Mouse (Mus musculus): ENCODE measurements around the gene Thbd. TPM values are rescaled to one million over a fixed set of nuclear protein-coding genes. Genes with fewer than 3 reads are reported as not detected.

Gene Thbd
- total and polyA plus RNA-seq, 3 experiments = not detected

DNA sequence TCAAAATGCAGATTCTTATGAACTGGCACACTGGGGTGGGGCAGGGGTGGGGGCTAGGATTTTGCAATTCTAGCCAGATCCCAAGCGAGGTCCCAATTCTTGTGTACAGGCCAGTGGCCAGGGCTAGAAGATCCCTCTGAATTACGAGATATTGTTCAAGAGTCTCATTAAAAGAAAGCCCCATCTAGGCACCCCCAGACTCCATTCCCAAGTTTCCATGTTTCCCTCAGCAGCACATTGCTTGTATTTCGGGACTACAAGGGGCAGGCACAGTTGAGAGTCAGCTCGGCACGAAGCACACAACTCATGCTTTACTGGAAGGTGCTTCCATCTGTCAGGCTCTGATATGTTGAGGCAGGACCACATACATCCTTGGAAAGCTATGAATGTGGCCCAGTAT, 3.1 kb downstream of the Thbd start:
- DNase-seq (ENCODE audit: low read depth, low spot score) = no peak
- no peaks in the 10 kb centered on the region for H3K27me3 ChIP-seq (ENCODE audit: control insufficient read depth in 1 of 2, insufficient read depth in 2 of 2, low read length in 2 of 2)
- H3K9ac ChIP-seq (ENCODE audit: control insufficient read depth, low read depth, low read length, poor library complexity, severe bottlenecking) = no peak overlapping the region
- H3K79me2 ChIP-seq (ENCODE audit: control insufficient read depth, insufficient read depth, low read length, poor library complexity) = no peaks in the 10 kb centered on the region
- H3K4me1 ChIP-seq (ENCODE audit: control insufficient read depth in 1 of 2, insufficient read depth in 2 of 2, low read length in 2 of 2) = no peaks in the 10 kb centered on the region
- no peak overlapping the region for H3K27ac ChIP-seq (ENCODE audit: control insufficient read depth, low read depth, low read length)
- no peak overlapping the region for H3K4me3 ChIP-seq (ENCODE audit: control insufficient read depth in 1 of 2, insufficient read depth in 1 of 2, low read depth in 2 of 2, low read length in 2 of 2)
- H3K9me3 ChIP-seq (replicated peaks; ENCODE audit: insufficient read depth, low read length) = no peaks in the 10 kb centered on the region
- no peaks in the 10 kb centered on the region for H3K36me3 ChIP-seq (ENCODE audit: control insufficient read depth in 1 of 2, insufficient read depth in 2 of 2, low read length in 2 of 2)
- no peak for TF ChIP-seq MAX (IDR thresholded peaks at IDR 0.05; ENCODE audit: low read length)
- no peak for TF ChIP-seq CHD1 (IDR thresholded peaks at IDR 0.05; ENCODE audit: low read depth, low read length)
- TF ChIP-seq E2F4 (IDR thresholded peaks at IDR 0.05; ENCODE audit: borderline replicate concordance, low read depth, low read length) = no peak
- TF ChIP-seq BHLHE40 (IDR thresholded peaks at IDR 0.05; ENCODE audit: borderline replicate concordance, low read depth, low read length) = no peak
- no peak for TF ChIP-seq POLR2AphosphoS5 (IDR thresholded peaks at IDR 0.05; ENCODE audit: borderline replicate concordance, low read depth, low read length)
- TF ChIP-seq ZMIZ1 (IDR thresholded peaks at IDR 0.05; ENCODE audit: low read depth, low read length) = no peak
- TF ChIP-seq USF1 (IDR thresholded peaks at IDR 0.05; ENCODE audit: low read depth, low read length) = no peak
- TF ChIP-seq CTCF (IDR thresholded peaks at IDR 0.05 in 2 of 3, conservative IDR thresholded peaks at IDR 0.05 in 1 of 3; ENCODE audit: control insufficient read depth in 1 of 3, insufficient read depth in 1 of 3, low read depth in 2 of 3, low read length in 3 of 3, poor library complexity in 1 of 3, severe bottlenecking in 1 of 3) = no peak
- no peak for TF ChIP-seq USF2 (IDR thresholded peaks at IDR 0.05; ENCODE audit: borderline replicate concordance in 1 of 2, insufficient read depth in 1 of 2, low read depth in 1 of 2, low read length in 2 of 2)
- no peak for TF ChIP-seq ZNF384 (IDR thresholded peaks at IDR 0.05; ENCODE audit: low read depth, low read length)
- no peak for TF ChIP-seq MYC (IDR thresholded peaks at IDR 0.05; ENCODE audit: low read depth, low read length)
- no peak for TF ChIP-seq SMC3 (IDR thresholded peaks at IDR 0.05; ENCODE audit: low read depth, low read length)

GRCm38 (mm10) chr2:148402227-148402626, 5.8 kb downstream of the Thbd start:
- H3K9ac ChIP-seq (ENCODE audit: control insufficient read depth, low read depth, low read length, poor library complexity, severe bottlenecking) = no peak overlapping the region
- no peaks in the 10 kb centered on the region for H3K27me3 ChIP-seq (ENCODE audit: control insufficient read depth in 1 of 2, insufficient read depth in 2 of 2, low read length in 2 of 2)
- no peak overlapping the region for H3K4me3 ChIP-seq (ENCODE audit: control insufficient read depth in 1 of 2, insufficient read depth in 1 of 2, low read depth in 2 of 2, low read length in 2 of 2)
- no peak for TF ChIP-seq MYC (IDR thresholded peaks at IDR 0.05; ENCODE audit: low read depth, low read length)
- no peak for TF ChIP-seq TAL1 (IDR thresholded peaks at IDR 0.05; ENCODE audit: low read length)
- no peak for TF ChIP-seq NRF1 (IDR thresholded peaks at IDR 0.05; ENCODE audit: insufficient read depth, low read depth, low read length, poor library complexity, severe bottlenecking)
- TF ChIP-seq UBTF (IDR thresholded peaks at IDR 0.05; ENCODE audit: borderline replicate concordance, insufficient read depth, low read depth, low read length) = no peak
- no peak for TF ChIP-seq EP300 (IDR thresholded peaks at IDR 0.05; ENCODE audit: low read depth in 1 of 2, low read length in 2 of 2)
- no peak for TF ChIP-seq MAX (IDR thresholded peaks at IDR 0.05; ENCODE audit: low read length)
- no peak for TF ChIP-seq NELFE (IDR thresholded peaks at IDR 0.05; ENCODE audit: low read depth, low read length)
- no peak for TF ChIP-seq ZMIZ1 (IDR thresholded peaks at IDR 0.05; ENCODE audit: low read depth, low read length)
- no peak for TF ChIP-seq POLR2AphosphoS2 (IDR thresholded peaks at IDR 0.05; ENCODE audit: low read length)
- TF ChIP-seq TBP (IDR thresholded peaks at IDR 0.05; ENCODE audit: low read depth, low read length) = no peak
- TF ChIP-seq MAZ (IDR thresholded peaks at IDR 0.05; ENCODE audit: low read depth, low read length) = no peak
- no peak for TF ChIP-seq ZKSCAN1 (IDR thresholded peaks at IDR 0.05; ENCODE audit: low read depth, low read length)
- TF ChIP-seq GABPA (IDR thresholded peaks at IDR 0.05; ENCODE audit: low read depth, low read length) = no peak
- no peak for TF ChIP-seq BHLHE40 (IDR thresholded peaks at IDR 0.05; ENCODE audit: borderline replicate concordance, low read depth, low read length)
- no peak for TF ChIP-seq TCF12 (IDR thresholded peaks at IDR 0.05; ENCODE audit: low read depth, low read length)
- no peak for TF ChIP-seq MYB (IDR thresholded peaks at IDR 0.05; ENCODE audit: low read depth, low read length)
- no peak for TF ChIP-seq USF1 (IDR thresholded peaks at IDR 0.05; ENCODE audit: low read depth, low read length)
- no peak for TF ChIP-seq MEF2A (IDR thresholded peaks at IDR 0.05; ENCODE audit: extremely low read depth, insufficient replicate concordance, low read depth, low read length, poor library complexity, severe bottlenecking)
- H3K79me2 ChIP-seq (ENCODE audit: control insufficient read depth, insufficient read depth, low read length, poor library complexity) = no peaks in the 10 kb centered on the region
- no peak overlapping the region for H3K27ac ChIP-seq (ENCODE audit: control insufficient read depth, low read depth, low read length)
- DNase-seq (ENCODE audit: low read depth, low spot score) = no peak
- H3K36me3 ChIP-seq (ENCODE audit: control insufficient read depth in 1 of 2, insufficient read depth in 2 of 2, low read length in 2 of 2) = no peaks in the 10 kb centered on the region
- no peaks in the 10 kb centered on the region for H3K9me3 ChIP-seq (replicated peaks; ENCODE audit: insufficient read depth, low read length)
- H3K4me1 ChIP-seq (ENCODE audit: control insufficient read depth in 1 of 2, insufficient read depth in 2 of 2, low read length in 2 of 2) = no peaks in the 10 kb centered on the region

Measured in MEL (cell line).